Mouse (Mus musculus) hindbrain, embryonic 15.5 days (tissue): ENCODE data around the gene Cdk6. TPM values are rescaled to one million over a fixed set of nuclear protein-coding genes. Genes with fewer than 3 reads are reported as not detected.

Experiments used
- ATAC-seq: fragments of 200-750 bp; cut with Nextera tagmentation; 2 replicates; pipeline ENCODE4 v1.8.0; 2017; ENCODE audit warnings: low read depth, moderate number of reproducible peaks, moderate TSS enrichment; ENCODE audit not compliant: low FRiP score
- H3K27ac ChIP-seq: fragments of 300-500 bp; sonication (generic); replicated peaks from 2 replicates; pipeline ENCODE4 v1.5.1; 2015; ENCODE audit warnings: mild to moderate bottlenecking, inconsistent platforms
- H3K27me3 ChIP-seq: fragments of 300-500 bp; sonication (generic); 2 replicates; pipeline ENCODE4 v1.6.1; 2015; ENCODE audit warnings: control low read depth, inconsistent platforms
- H3K36me3 ChIP-seq: fragments of 300-500 bp; sonication (generic); 2 replicates; pipeline ENCODE4 v1.6.1; 2015; ENCODE audit warnings: control low read depth, inconsistent platforms
- H3K4me1 ChIP-seq: fragments of 300-500 bp; sonication (generic); replicated peaks from 2 replicates; pipeline ENCODE4 v1.6.1; 2015; ENCODE audit warnings: control low read depth, inconsistent platforms
- H3K4me2 ChIP-seq: fragments of 300-500 bp; sonication (generic); 2 replicates; pipeline ENCODE4 v1.6.1; 2015; ENCODE audit warnings: moderate library complexity, mild to moderate bottlenecking, inconsistent platforms
- H3K4me3 ChIP-seq: fragments of 300-500 bp; sonication (generic); 2 replicates; pipeline ENCODE4 v1.5.1; 2015; ENCODE audit warnings: mild to moderate bottlenecking, inconsistent platforms
- H3K9ac ChIP-seq: fragments of 300-500 bp; sonication (generic); 2 replicates; pipeline ENCODE4 v1.6.1; 2015; ENCODE audit warnings: inconsistent platforms
- H3K9me3 ChIP-seq: fragments of 300-500 bp; sonication (generic); 2 replicates; pipeline ENCODE4 v1.6.1; 2016; ENCODE audit warnings: control low read depth, inconsistent platforms
- WGBS: fragments of 180-500 bp; shearing (Covaris S2); methylation state at CpG from one replicate; pipeline ENCODE4 v1.1.7; 2015; 5-methylcytosine and 5-hydroxymethylcytosine counted together
- polyA plus RNA-seq: library from polyadenylated mRNA; unstranded; fragments of >200 nt; fragmentation: Nextera tagmentation; extraction: Ambion mirVana; gene quantifications from 2 replicates; pipeline ENCODE4 v1.2.1, GENCODE M21; 2015

Cdk6 gene
- polyA plus RNA-seq, 1 experiment from 2014 or later: 12.0 TPM

DNA sequence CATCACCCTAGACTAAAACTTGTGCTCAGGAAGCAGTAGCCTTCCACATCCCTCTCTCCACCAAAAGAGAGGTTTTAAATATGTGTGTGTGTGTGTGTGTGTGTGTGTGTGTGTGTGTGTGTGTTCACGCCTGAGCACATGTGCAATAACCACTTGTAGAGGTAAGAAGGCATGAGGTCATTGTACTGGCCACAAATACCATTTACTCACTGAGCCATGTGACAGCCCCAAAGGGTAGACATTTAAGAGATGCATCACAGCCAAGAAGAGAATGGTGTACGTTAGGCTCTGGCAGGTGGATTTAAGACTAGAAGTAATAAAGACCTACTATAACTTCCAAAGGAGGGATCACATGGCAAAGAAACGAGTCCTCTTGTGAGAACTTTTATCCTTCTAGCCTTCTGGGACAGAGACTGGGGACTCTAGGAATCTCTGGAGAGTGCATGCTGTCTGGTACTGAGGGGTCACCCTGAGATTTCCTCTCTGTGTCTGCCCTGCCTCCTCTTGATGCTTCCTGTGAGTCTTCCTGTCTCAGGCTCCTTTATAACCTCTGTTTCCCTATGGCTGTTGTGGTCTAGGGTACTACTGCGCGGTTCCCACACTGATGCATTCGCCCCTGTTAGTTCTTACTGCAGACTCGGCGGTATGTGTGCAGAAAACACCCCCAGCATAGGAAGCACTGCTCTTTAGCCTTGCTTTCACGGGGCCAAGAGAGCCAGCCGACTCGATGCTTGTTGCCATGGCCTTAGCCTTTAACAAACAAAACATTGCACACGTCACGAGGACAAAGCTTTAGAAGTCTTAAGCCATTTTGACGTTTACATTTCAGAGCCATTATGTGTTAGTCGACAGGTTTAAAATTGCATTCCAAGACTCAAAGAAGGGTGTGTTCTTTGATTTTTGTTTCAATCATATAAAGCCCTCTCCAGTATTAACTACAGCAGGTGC lies 22.0 kb downstream of the Cdk6 start:
- H3K4me2 ChIP-seq: no peak overlapping the region
- no peaks in the 10 kb centered on the region for H3K36me3 ChIP-seq
- no peak overlapping the region for H3K9ac ChIP-seq
- H3K27ac ChIP-seq: no peak overlapping the region
- 76% methylated on average over 15 of the region's 15 CpGs for WGBS
- H3K4me3 ChIP-seq: no peak overlapping the region
- no peak for ATAC-seq
- no peaks in the 10 kb centered on the region for H3K27me3 ChIP-seq
- no peaks in the 10 kb centered on the region for H3K4me1 ChIP-seq
- H3K9me3 ChIP-seq: no peaks in the 10 kb centered on the region

DNA sequence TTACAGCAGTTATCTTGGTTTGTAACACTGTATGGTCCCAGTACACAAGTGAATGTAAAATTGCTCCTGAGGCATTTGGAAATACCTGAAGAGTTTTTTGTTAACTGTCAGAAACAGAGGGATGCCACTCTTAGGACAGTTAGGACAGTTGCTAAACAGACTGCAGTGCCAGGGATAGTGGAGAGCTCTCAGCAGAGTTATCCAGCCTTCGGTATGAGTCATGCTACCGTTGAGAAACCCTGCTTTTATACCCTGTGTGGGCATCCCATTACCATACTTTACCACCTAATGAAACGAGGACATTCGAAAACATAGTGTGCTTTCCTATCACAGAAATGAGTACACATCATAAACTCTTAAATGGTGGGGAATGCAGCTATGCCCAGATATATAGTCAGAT lies 25.8 kb downstream of the Cdk6 start:
- Histone ChIP-seq H3K27me3 (no peaks in the 10 kb centered on the region), H3K4me3 (no peak overlapping the region), H3K4me2 (no peak overlapping the region), H3K36me3 (no peaks in the 10 kb centered on the region), H3K9me3 (no peaks in the 10 kb centered on the region), H3K4me1 (no peaks in the 10 kb centered on the region), H3K27ac (no peak overlapping the region), H3K9ac (no peak overlapping the region)
- no peak for ATAC-seq
- 93% methylated on average over 4 of the region's 4 CpGs for WGBS

DNA sequence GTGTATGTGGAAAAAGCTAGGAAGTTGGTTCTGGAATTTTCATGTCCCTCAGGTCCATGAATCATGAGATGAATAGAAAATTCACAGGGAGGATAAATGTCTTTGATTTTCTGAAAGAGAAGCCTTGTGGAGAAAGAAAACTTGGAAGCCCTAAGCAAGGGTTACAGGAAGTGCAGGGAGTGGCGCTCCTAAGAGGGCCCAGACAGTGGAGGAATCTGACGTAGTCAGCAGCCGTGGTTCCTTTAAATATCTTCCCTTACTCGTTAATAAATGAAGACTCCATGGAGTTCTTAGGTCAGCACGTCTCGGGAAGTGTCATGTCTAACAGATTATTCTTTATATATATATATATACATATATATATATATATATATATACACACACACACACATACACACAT lies 28.0 kb downstream of the Cdk6 start:
- no peaks in the 10 kb centered on the region for H3K27me3 ChIP-seq
- ATAC-seq: no peak

DNA sequence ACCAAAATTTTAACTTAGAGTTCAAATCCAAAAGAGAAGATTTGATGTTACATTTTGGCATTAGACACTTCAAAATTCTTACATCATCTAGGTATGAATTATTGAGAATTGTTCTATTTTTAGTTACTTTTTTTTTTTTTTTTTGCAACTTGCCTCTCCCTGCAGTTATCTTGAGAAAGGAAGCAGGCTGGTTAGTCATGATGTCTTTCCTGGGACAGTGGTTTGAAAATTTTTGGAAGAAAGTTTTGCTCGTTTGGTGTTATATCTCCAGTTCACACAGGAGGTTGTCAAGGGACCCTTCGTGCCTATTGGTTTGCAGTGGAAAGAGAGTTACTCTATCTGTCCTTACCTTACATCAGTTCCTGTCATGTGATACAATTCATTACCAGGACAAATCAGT lies 29.9 kb downstream of the Cdk6 start:
- H3K4me1 ChIP-seq: no peaks in the 10 kb centered on the region
- H3K27me3 ChIP-seq: no peaks in the 10 kb centered on the region
- H3K36me3 ChIP-seq: no peaks in the 10 kb centered on the region
- H3K9ac ChIP-seq: no peak overlapping the region
- no peak overlapping the region for H3K4me3 ChIP-seq
- no peak overlapping the region for H3K4me2 ChIP-seq
- H3K9me3 ChIP-seq: no peaks in the 10 kb centered on the region
- 97% methylated on average over 2 of the region's 2 CpGs for WGBS
- no peak overlapping the region for H3K27ac ChIP-seq
- ATAC-seq: no peak

More for the DNA sequence above, 28.0 kb downstream of the Cdk6 start:
- H3K9ac ChIP-seq: no peak overlapping the region
- no peak overlapping the region for H3K4me3 ChIP-seq
- 74% methylated on average over 6 of the region's 6 CpGs for WGBS
- no peak overlapping the region for H3K4me2 ChIP-seq
- no peaks in the 10 kb centered on the region for H3K36me3 ChIP-seq
- no peaks in the 10 kb centered on the region for H3K4me1 ChIP-seq
- H3K27ac ChIP-seq: no peak overlapping the region
- no peaks in the 10 kb centered on the region for H3K9me3 ChIP-seq

DNA sequence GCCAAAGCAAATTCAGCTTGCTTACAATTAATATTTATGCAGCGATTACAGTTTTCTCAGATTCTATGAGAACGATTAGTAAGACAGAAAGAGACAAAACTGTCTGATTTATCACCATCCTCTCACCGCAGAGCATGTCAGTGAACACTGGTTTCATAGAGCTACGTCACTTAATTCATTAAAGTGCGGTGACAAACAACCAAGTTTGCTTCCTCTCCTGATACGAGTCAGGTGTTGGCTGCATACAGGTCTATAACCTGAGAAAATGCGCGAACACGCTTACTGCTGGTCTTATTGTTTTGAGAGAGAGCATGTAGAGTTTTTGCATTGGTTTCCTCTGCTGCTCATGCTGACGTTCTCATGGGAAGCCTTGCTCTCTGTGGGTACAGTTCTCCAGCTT lies 31.9 kb downstream of the Cdk6 start:
- no peak for ATAC-seq
- WGBS: 91% methylated on average over 10 of the region's 10 CpGs
- no peaks in the 10 kb centered on the region for H3K9me3 ChIP-seq
- H3K27ac ChIP-seq: no peak overlapping the region
- no peaks in the 10 kb centered on the region for H3K27me3 ChIP-seq
- H3K36me3 ChIP-seq: no peaks in the 10 kb centered on the region
- H3K4me3 ChIP-seq: no peak overlapping the region
- no peaks in the 10 kb centered on the region for H3K4me1 ChIP-seq
- H3K9ac ChIP-seq: no peak overlapping the region
- no peak overlapping the region for H3K4me2 ChIP-seq

DNA sequence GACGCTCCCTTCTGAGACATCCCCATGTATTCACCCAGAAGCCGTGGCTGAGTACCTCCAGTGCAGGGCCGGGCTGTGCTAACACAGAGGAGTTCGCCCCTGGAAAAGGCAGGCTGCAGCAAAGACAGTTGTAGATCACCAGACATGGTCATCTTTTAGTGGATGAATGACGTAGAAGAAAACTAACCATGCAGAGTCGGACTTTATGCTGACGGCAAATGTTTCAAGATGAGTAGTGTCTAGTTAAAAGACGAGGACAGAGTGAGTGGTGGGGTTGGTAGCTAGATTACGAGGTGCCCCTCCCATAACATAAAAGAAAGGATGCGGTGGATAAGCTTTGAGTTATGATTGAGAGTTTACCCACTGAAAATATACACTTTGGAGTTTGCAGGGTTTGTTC lies 33.5 kb downstream of the Cdk6 start:
- Histone ChIP-seq H3K9me3 (no peaks in the 10 kb centered on the region), H3K9ac (no peak overlapping the region), H3K27me3 (no peaks in the 10 kb centered on the region), H3K4me1 (no peaks in the 10 kb centered on the region), H3K27ac (no peak overlapping the region), H3K36me3 (no peaks in the 10 kb centered on the region), H3K4me2 (no peak overlapping the region), H3K4me3 (no peak overlapping the region)
- 91% methylated on average over 10 of the region's 10 CpGs for WGBS
- ATAC-seq: no peak

DNA sequence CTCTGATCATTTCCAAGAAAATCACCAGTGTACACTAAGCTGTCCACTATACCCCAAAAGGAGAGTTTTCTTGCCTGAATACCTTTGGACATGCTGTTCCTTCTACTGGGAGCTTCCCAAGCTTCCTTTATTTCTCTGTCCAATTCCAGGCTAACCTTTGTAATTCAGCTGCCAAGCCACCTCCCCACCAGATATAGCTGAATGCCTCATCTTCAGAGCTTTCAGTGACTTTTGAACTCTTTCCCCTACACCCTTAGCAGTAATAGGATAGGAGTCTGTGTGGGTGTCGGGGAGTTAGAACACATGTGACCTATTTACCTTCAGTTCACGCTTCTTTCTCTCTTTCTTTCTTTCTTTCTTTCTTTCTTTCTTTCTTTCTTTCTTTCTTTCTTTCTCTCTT lies 34.9 kb downstream of the Cdk6 start:
- Histone ChIP-seq H3K27me3 (no peaks in the 10 kb centered on the region), H3K9me3 (no peaks in the 10 kb centered on the region), H3K4me3 (no peak overlapping the region), H3K36me3 (no peaks in the 10 kb centered on the region), H3K27ac (no peak overlapping the region), H3K4me1 (no peaks in the 10 kb centered on the region), H3K9ac (no peak overlapping the region), H3K4me2 (no peak overlapping the region)
- no peak for ATAC-seq
- WGBS: 85% methylated on average over 2 of the region's 2 CpGs

DNA sequence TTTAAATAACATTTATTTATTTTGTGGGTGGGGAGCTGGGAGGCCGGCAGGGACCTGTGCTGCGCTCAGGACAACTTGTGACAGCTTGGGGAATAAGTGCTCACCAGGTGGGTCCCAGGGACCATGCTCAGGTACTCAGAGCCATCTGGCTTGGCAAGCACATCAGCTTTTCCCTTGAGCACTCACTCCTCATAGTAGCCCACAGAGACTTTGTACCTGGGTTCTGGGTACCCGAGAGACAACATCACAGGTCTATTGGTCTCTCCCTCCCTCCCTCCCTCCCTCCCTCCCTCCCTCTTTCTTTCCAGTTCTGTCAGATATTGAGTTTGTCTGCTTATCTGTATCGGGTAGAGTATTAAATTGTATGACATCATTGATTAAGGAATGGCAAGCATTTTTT lies 38.0 kb downstream of the Cdk6 start:
- H3K4me1 ChIP-seq: no peaks in the 10 kb centered on the region
- H3K27ac ChIP-seq: no peak overlapping the region
- no peak overlapping the region for H3K4me3 ChIP-seq
- H3K4me2 ChIP-seq: no peak overlapping the region
- ATAC-seq: no peak
- WGBS: 79% methylated on average over 4 of the region's 4 CpGs
- H3K9ac ChIP-seq: no peak overlapping the region
- H3K9me3 ChIP-seq: no peaks in the 10 kb centered on the region
- H3K27me3 ChIP-seq: no peaks in the 10 kb centered on the region
- no peaks in the 10 kb centered on the region for H3K36me3 ChIP-seq

DNA sequence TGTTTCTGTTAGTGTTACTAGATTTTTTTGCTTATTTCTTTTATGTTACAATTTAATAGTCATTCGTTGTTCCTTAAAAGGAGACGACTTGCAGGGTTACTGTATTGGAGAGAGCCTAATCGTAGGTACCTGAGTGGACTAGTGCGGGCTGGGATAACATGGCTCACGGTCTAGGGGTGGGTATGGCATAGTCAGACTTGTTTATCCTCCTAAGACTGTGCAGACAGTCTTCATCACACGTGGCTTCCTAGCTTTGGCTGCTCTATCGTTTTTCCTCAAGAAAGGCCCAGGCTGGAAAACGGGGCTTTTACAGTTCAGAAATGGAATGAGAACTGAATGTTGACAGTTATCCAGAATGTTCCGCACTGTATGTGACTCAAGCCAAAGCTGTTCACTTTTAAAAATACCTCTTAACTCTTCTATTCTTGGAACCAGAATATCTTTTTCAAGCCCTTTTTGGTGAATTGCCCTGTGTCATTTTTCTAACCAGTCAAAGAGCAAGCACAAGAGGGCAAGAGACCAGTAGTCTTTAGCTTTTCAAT lies 39.5 kb downstream of the Cdk6 start:
- Histone ChIP-seq H3K36me3 (no peaks in the 10 kb centered on the region), H3K4me3 (no peak overlapping the region)
- no peak for ATAC-seq

DNA sequence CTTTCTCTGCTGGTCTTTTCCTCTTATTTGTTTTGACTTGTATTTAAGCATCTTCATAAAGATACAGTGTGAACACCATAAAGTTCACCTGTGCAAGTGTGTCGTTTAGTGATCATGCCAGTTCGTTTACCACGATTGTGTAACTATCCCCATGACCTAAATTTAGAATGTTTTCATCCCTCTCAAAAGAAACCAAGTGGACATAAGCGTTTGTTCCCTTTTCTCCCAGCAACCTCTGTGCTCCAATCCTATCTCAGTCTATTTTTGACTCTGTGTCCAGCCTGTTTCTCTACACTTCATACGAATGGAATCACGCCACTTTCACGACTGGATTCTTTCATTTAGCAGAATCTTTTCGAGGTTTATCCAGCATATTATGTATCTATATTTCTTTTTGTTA lies 40.5 kb downstream of the Cdk6 start:
- H3K9ac ChIP-seq: no peak overlapping the region
- no peaks in the 10 kb centered on the region for H3K27me3 ChIP-seq
- no peaks in the 10 kb centered on the region for H3K4me1 ChIP-seq
- no peak overlapping the region for H3K4me3 ChIP-seq
- no peak for ATAC-seq
- 90% methylated on average over 8 of the region's 8 CpGs for WGBS
- H3K36me3 ChIP-seq: no peaks in the 10 kb centered on the region
- no peak overlapping the region for H3K4me2 ChIP-seq
- H3K27ac ChIP-seq: no peak overlapping the region
- no peaks in the 10 kb centered on the region for H3K9me3 ChIP-seq

More for the DNA sequence above, 39.5 kb downstream of the Cdk6 start:
- WGBS: 90% methylated on average over 9 of the region's 9 CpGs
- Histone ChIP-seq H3K4me2 (no peak overlapping the region), H3K9me3 (no peaks in the 10 kb centered on the region), H3K4me1 (no peaks in the 10 kb centered on the region), H3K27me3 (no peaks in the 10 kb centered on the region), H3K9ac (no peak overlapping the region), H3K27ac (no peak overlapping the region)

DNA sequence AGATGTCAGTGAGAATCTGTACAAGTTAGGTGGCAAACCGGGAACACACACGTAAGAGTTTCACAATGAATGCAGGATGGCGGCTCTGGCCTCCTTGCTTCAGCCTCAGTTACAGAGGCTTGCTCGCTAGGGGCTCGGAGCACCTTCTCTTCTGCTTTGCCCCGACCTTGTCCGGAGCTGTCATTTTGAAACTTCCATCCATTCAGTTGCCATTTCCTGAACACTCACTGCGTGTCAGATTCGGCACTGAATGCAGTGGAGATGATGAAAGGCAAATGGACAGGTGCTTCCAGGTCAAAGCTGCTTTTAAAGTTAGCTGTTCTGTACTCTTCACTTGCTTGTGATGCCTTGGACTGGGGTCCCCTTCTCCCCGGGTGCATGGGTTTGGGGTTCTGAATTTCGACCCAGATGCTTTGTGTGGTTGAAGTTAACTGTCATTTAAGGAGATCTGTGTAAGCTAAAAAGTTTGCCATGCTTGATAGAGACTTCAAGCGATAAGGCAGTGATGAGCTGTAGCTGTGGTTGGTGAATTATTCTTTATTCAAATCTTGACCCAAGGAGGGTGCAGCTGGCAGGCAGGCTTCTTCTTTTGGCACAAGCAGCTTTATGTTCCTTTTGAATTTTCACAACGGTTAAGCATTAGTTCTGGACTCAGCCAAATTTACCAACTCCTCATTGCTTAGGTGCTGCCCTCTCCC lies 41.2 kb downstream of the Cdk6 start:
- Histone ChIP-seq H3K4me1 (no peaks in the 10 kb centered on the region), H3K4me3 (no peak overlapping the region), H3K36me3 (no peaks in the 10 kb centered on the region), H3K4me2 (no peak overlapping the region), H3K9me3 (no peaks in the 10 kb centered on the region), H3K9ac (no peak overlapping the region), H3K27ac (no peak overlapping the region), H3K27me3 (no peaks in the 10 kb centered on the region)
- ATAC-seq: no peak
- WGBS: 76% methylated on average over 13 of the region's 13 CpGs

DNA sequence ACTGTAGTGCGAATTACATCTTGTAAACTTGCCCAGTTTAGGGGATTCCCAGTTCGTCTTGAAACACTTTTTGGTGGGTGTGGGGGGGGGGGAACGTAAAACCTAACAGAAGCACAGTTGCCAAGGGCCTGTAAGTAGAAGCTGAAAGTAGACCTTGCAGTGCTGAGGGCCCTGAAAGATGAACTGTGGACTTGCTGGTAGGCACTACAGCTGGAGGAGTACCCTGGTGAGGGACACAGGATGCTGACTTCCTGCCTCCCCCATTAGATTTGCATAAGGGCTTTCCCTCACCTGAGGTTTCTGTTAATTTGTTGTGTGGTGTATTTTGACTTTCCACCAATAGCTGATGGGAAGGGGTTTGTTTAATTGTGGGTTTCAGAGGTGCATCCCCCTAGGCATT lies 42.3 kb downstream of the Cdk6 start:
- H3K27ac ChIP-seq: no peak overlapping the region
- H3K4me2 ChIP-seq: no peak overlapping the region
- H3K36me3 ChIP-seq: no peaks in the 10 kb centered on the region
- H3K4me3 ChIP-seq: no peak overlapping the region
- no peaks in the 10 kb centered on the region for H3K4me1 ChIP-seq
- WGBS: 88% methylated on average over 3 of the region's 3 CpGs
- no peaks in the 10 kb centered on the region for H3K9me3 ChIP-seq
- H3K27me3 ChIP-seq: no peaks in the 10 kb centered on the region
- ATAC-seq: no peak
- H3K9ac ChIP-seq: no peak overlapping the region
